Mouse (Mus musculus) midbrain, postnatal 0 days (tissue): ENCODE results near the gene Sprtn. TPM values are rescaled to one million over a fixed set of nuclear protein-coding genes. Genes with fewer than 3 reads are reported as not detected.

ENCODE experiments used
- ATAC-seq: fragments of 200-750 bp; cut with Nextera tagmentation; 2 replicates; pipeline ENCODE4 v1.8.0; 2017; ENCODE audit warnings: moderate number of reproducible peaks, mild to moderate bottlenecking, moderate TSS enrichment, moderate library complexity; ENCODE audit not compliant: low FRiP score
- DNase-seq: peaks from one replicate; pipeline ENCODE4 v3.0.0-alpha.2; 2015; ENCODE audit warnings: low spot score
- H3K27ac ChIP-seq: fragments of 300-500 bp; sonication (generic); 2 replicates; pipeline ENCODE4 v1.5.1; 2014; ENCODE audit warnings: low read depth, mild to moderate bottlenecking, low read length, mixed read lengths
- H3K27me3 ChIP-seq: fragments of 300-500 bp; sonication (generic); 2 replicates; pipeline ENCODE4 v1.6.1; 2014; ENCODE audit warnings: low read length, control low read depth, mixed read lengths; ENCODE audit not compliant: insufficient read depth
- H3K36me3 ChIP-seq: fragments of 300-500 bp; sonication (generic); 2 replicates; pipeline ENCODE4 v1.6.1; 2014; ENCODE audit warnings: low read length, control low read depth, mixed read lengths; ENCODE audit not compliant: insufficient read depth
- H3K4me1 ChIP-seq: fragments of 300-500 bp; sonication (generic); 2 replicates; pipeline ENCODE4 v1.6.1; 2014; ENCODE audit warnings: mild to moderate bottlenecking, control low read depth, antibody characterized with exemption, low read length, mixed read lengths; ENCODE audit not compliant: insufficient read depth
- H3K4me2 ChIP-seq: fragments of 300-500 bp; sonication (generic); 2 replicates; pipeline ENCODE4 v1.6.1; 2014; ENCODE audit warnings: low read depth, mild to moderate bottlenecking, low read length, mixed read lengths; ENCODE audit not compliant: poor library complexity, severe bottlenecking
- H3K4me3 ChIP-seq: fragments of 300-500 bp; sonication (generic); 2 replicates; pipeline ENCODE4 v1.5.1; 2014; ENCODE audit warnings: low read depth, mild to moderate bottlenecking, low read length, moderate library complexity
- H3K9ac ChIP-seq: fragments of 300-500 bp; sonication (generic); replicated peaks from 2 replicates; pipeline ENCODE4 v1.6.1; 2014; ENCODE audit warnings: mild to moderate bottlenecking, low read length, moderate library complexity, mixed read lengths; ENCODE audit not compliant: poor library complexity, severe bottlenecking
- H3K9me3 ChIP-seq: fragments of 300-500 bp; sonication (generic); 2 replicates; pipeline ENCODE4 v1.6.1; 2016; ENCODE audit warnings: low read length, control low read depth
- CTCF ChIP-seq: IDR thresholded peaks from 2 replicates; pipeline ENCODE4 v1.5.1; 2016; ENCODE audit warnings: antibody characterized with exemption, mild to moderate bottlenecking
- WGBS: fragments of 180-500 bp; shearing (Covaris S2); extraction: QIAGEN DNeasy Blood & Tissue Kit; methylation state at CpG from one replicate; pipeline ENCODE4 v1.1.7; 2014; 5-methylcytosine and 5-hydroxymethylcytosine counted together
- polyA plus RNA-seq: library from polyadenylated mRNA; unstranded; fragments of >200 nt; fragmentation: Nextera tagmentation; extraction: Ambion mirVana; gene quantifications from 2 replicates; pipeline ENCODE4 v1.2.1, GENCODE M21; 2015
- total RNA-seq: library from RNA; depleted of rRNA; stranded (reverse); fragments of >200 nt; gene quantifications from 2 replicates; pipeline ENCODE4 v1.2.3, GENCODE M21; 2014

Gene Sprtn
- total and polyA plus RNA-seq, 2 experiments from 2014 or later, result 6.0 to 13.9 TPM

DNA sequence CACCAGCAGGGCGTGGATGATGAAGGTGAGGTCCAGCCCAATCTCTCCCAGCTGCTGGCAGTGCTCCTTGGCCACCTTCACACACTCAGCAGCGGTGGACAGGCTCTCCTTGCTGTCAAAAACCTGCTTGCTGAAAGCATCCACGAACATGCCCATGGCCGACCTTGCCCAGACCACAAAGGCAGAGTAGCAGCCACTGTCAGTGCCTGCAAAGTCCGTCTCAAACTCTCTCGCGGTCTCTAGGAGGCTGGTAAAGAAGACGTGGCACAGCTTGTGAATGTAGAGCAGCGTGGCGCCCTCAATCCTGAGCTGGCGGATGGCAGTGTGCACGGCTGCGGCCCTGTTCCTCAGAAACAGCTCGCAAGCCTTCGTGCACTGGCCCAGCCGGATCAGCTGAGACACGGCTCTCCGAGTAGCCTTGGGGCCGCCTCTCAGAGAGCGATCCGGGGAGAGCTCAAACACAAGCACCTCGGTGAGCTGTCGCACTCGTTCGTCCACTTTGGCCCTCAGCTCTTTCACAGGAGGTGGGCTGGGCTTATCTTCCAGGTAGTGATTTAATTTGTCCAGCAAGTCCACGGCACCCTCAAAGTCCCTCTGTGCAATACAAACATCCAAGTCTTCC, 1.6 kb upstream of the Sprtn start:
- Histone ChIP-seq H3K27ac (peak overlapping the region; percentile 91), H3K36me3 (peaks cover 17% of the 10 kb centered on the region)

DNA sequence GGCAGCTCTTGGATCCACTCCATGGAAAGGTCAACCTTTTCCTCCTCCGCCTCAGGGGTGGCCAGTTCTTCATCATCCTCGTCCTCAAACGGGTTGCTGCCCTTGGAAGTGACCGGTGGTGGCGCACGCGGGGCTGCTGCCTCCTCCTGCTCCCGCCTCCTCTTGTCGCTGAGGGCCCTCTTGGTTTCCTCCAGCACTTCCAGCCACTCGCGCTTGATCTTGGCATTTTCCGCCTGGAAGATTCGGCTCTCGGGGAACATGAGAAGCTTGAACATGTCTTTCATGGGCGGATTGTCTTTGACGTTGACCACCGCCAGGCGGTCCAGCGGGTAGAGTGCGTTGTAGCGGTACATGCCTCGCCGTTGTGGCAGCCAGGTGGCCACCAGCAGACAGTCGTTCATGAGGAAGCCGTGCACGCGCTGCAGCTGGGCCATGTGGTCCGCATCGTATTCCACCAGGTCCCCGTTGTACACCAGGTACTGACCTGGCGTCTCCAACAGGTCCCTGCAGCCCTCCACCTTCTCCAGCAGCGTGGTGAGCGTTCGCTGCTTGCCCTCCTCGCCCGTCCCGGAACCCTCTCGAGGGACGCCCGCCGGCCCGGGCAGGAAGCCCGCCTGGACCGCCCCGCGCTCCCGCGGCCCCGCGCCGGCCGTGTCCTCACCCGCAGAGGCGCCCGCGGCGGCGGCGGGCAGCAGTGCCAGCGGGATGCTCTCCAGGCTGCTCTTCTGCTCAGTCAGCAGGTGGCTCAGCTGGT, 877 bp upstream of the Sprtn start:
- H3K4me1 ChIP-seq, result peaks cover 11% of the 10 kb centered on the region
- peak overlapping the region; percentile 76 for H3K4me3 ChIP-seq
- no peaks in the 10 kb centered on the region for H3K9me3 ChIP-seq
- H3K27ac ChIP-seq, result peak overlapping the region; percentile 91
- TF ChIP-seq CTCF, result peak; percentile 70
- DNase-seq (peak; percentile 75), ATAC-seq (peak; percentile 38)
- no peaks in the 10 kb centered on the region for H3K27me3 ChIP-seq
- H3K9ac ChIP-seq, result peak overlapping the region; percentile 87
- H3K36me3 ChIP-seq, result peaks cover 21% of the 10 kb centered on the region
- peak overlapping the region; percentile 91 for H3K4me2 ChIP-seq
- 1% methylated on average over 60 of the region's 60 CpGs for whole genome bisulfite sequencing

More for the DNA sequence above, 1.6 kb upstream of the Sprtn start:
- H3K9me3 ChIP-seq, result no peaks in the 10 kb centered on the region
- peak overlapping the region; percentile 91 for H3K4me2 ChIP-seq
- DNase-seq (no peak), ATAC-seq (no peak)
- H3K27me3 ChIP-seq, result no peaks in the 10 kb centered on the region
- 85% methylated on average over 26 of the region's 26 CpGs for WGBS
- peak overlapping the region; percentile 76 for H3K4me3 ChIP-seq
- peaks cover 11% of the 10 kb centered on the region for H3K4me1 ChIP-seq
- H3K9ac ChIP-seq, result peak overlapping the region; percentile 87
- no peak for TF ChIP-seq CTCF

DNA sequence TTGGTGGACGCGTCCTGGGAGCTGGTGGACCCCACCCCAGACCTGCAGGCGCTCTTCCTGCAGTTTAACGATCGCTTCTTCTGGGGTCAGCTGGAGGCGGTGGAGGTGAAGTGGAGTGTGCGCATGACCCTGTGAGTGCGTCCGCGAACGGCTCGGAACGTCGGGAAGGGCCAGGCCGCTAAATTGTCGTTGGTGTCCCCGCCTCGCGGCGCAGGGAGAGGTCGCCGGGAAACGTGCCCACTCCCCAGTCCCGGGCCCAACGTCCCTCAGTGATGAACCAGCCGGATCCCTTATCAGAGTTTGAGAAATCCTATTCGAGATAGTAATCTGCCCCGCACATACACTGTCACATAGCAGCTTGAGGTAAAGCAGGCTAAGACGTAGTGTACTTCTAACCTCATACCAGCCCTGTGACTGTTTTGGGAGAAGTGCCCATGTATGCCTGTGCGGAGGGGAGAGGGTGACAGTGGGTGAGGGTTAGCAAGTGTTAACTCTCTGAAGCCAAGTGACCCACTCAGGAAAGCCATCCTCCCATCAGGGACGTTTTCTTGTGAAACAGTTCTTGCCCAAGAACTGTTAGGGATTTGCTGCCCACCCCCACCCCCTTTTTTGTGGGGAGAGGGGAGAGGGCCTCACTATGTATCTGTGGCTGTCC, 692 bp downstream of the Sprtn start:
- Histone ChIP-seq H3K27me3 (no peaks in the 10 kb centered on the region), H3K36me3 (peaks cover 37% of the 10 kb centered on the region), H3K9ac (peak overlapping the region; percentile 87), H3K4me1 (peaks cover 11% of the 10 kb centered on the region), H3K4me2 (peak overlapping the region; percentile 91), H3K4me3 (peak overlapping the region; percentile 76), H3K9me3 (no peaks in the 10 kb centered on the region), H3K27ac (peak overlapping the region; percentile 91)
- DNase-seq (no peak), ATAC-seq (no peak)
- TF ChIP-seq CTCF, result no peak
- WGBS, result 7% methylated on average over 31 of the region's 31 CpGs

DNA sequence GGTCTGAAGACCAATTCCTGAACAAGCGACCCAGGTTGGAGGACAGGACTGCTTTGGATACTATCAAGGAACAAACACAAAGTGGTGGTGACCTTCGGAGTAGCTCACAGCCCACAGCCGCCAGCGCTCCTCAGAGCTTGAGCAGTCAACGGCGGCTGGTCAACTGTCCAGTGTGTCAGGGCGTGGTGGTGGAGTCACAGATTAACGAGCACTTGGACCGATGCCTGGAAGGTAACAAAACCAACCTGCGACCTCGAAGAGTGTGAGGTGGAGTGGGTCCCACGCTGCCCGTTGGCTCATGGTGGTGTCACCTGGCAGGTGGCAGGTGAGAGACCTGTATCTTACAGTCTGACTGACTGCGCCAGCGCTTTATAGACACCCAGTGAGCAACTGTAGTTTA, 5.5 kb downstream of the Sprtn start:
- Histone ChIP-seq H3K27ac (no peak overlapping the region), H3K4me1 (peaks cover 5% of the 10 kb centered on the region), H3K4me2 (no peak overlapping the region), H3K27me3 (no peaks in the 10 kb centered on the region), H3K9me3 (no peaks in the 10 kb centered on the region), H3K9ac (no peak overlapping the region), H3K4me3 (no peak overlapping the region), H3K36me3 (peaks cover 42% of the 10 kb centered on the region)
- ATAC-seq (no peak), DNase-seq (no peak)
- TF ChIP-seq CTCF, result no peak
- WGBS, result 98% methylated on average over 15 of the region's 15 CpGs

DNA sequence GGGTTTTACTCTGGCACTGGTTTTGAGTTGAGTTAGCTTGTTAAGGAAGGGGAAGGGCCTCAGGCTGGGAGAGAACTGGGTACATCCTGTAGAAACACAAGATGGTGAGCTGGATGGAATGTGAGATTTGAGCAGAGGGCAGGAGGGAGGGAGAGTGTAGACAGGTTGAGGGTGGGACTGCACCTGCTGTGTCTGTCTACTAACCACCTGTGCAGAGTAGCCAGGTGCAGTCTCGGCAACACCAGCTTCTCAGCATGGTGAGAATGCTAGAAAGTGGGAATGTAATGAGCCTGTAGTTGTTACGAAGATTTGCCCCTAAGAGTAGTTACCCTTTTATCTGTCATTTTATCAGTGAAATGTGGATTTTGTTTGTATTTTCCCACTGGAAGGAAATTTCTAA, 7.8 kb downstream of the Sprtn start:
- Histone ChIP-seq H3K4me1 (no peaks in the 10 kb centered on the region), H3K9me3 (no peaks in the 10 kb centered on the region), H3K4me3 (no peak overlapping the region), H3K27ac (no peak overlapping the region), H3K9ac (no peak overlapping the region), H3K36me3 (peaks cover 49% of the 10 kb centered on the region), H3K4me2 (no peak overlapping the region), H3K27me3 (no peaks in the 10 kb centered on the region)
- WGBS, result 98% methylated on average over 2 of the region's 2 CpGs
- TF ChIP-seq CTCF, result no peak
- no peak for DNase-seq
- ATAC-seq, result no peak

DNA sequence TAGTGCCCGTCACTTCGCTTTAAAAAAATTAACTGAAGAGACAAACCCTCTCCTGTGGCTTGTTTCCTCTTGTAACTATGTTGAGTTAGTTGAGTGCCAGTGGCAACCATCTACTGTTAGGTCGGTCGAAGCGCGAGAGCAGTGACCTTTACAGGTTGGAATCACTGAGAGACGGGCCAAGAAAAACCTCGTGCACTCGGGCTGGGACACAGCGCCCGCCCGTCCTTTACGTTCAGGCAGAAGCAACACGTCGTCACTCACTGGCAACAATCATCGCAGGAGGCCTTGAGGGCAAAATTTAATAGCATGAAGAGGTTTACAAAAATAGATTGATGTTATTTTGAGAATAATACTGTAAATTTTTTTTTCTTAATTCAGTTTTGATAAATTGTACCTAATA, 12.2 kb downstream of the Sprtn start:
- Histone ChIP-seq H3K9me3 (no peaks in the 10 kb centered on the region), H3K4me3 (no peak overlapping the region), H3K27me3 (no peaks in the 10 kb centered on the region), H3K4me2 (no peak overlapping the region), H3K4me1 (no peaks in the 10 kb centered on the region), H3K36me3 (peaks cover 51% of the 10 kb centered on the region), H3K27ac (no peak overlapping the region), H3K9ac (no peak overlapping the region)
- TF ChIP-seq CTCF, result no peak
- no peak for ATAC-seq
- WGBS, result 94% methylated on average over 16 of the region's 16 CpGs
- no peak for DNase-seq
